Mouse (Mus musculus) left cerebral cortex, postnatal 14 days (tissue): ENCODE data around the gene Cntnap1. TPM values are rescaled to one million over a fixed set of nuclear protein-coding genes. Genes with fewer than 3 reads are reported as not detected.
A peak's percentile ranks its signal among the peaks of the same experiment; 100 is the strongest.

ENCODE experiments used
- DNase-seq, 2 experiments: peaks; one replicate each; pipeline ENCODE4 v3.0.0; 2021 to 2022; ENCODE audit warnings: low spot score in 2 of 2, mixed read lengths in 1 of 2
- intact Hi-C: fragments of 180-260 bp; cut with DNase I; formaldehyde crosslinking; loops from one replicate; pipeline ENCODE4 v1.15.1; 2025
- total RNA-seq, 2 experiments: library from RNA; stranded (reverse); gene quantifications; 2 replicates each; pipeline ENCODE4 v1.2.3; 2021

Gene Cntnap1
- total RNA-seq, 2 experiments from 2014 or later = 124 to 128 TPM

DNA sequence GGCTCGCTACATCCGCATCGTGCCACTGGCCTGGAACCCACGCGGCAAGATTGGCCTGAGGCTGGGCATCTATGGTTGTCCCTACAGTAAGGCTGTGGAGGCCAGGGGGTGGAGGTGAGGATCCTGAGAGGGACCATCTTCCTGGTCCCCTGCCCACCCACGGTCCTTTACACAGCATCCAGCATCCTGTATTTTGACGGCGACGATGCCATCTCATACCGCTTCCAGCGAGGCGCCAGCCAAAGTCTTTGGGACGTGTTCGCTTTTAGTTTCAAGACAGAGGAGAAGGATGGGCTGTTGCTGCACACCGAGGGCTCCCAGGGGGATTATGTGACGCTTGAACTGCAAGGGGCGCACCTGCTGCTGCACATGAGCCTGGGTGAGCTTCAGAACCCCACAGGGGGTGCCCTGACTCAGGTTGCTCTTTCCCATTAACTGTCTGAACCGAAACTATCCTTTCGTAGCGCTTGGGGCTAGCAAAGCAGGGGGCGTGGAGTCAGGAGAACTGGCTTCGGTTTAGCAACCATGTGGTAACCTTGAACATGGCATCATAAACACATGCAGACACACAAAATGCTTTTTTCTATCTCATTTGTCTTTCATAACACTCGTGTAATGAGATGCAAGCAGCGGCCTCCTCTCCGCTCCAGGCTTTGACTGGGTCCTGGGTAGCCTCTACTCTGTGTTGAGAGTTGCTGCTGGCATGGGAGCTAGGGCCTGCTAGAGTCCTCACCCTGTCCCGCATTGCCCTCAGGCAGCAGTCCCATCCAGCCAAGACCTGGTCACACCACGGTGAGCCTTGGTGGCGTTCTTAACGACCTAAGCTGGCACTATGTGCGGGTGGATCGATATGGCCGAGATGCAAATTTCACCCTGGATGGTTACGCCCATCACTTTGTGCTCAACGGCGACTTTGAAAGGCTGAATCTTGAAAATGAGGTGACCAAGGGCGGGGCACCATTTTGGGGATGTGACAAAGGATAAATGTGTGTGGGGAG lies 8.0 kb downstream of the Cntnap1 start:
- intact Hi-C loops = loop anchor here (10.0 kb wide), 1 partner anchor 54 kb away; no protein-coding TSS in a partner anchor
- DNase-seq = no peak

DNA sequence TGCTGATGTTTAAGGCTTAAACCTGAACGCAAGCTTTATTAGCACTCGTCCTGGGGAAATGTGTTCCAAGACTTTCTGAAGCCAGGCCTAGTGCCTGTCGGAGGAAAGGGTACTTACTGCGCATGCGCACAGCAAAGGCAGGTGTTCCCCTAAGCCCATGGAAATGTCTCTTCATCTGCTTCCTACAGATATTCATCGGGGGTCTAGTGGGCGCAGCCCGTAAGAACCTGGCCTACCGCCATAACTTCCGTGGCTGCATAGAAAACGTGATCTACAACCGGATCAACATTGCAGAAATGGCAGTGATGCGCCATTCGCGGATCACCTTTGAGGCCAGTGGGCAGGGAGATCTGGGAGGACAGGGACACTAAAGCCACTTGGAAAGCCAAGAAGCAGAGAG lies 9.0 kb downstream of the Cntnap1 start:
- intact Hi-C loops = loop anchor here (10.0 kb wide), 1 partner anchor 55 kb away; no protein-coding TSS in a partner anchor
- no peak for DNase-seq

DNA sequence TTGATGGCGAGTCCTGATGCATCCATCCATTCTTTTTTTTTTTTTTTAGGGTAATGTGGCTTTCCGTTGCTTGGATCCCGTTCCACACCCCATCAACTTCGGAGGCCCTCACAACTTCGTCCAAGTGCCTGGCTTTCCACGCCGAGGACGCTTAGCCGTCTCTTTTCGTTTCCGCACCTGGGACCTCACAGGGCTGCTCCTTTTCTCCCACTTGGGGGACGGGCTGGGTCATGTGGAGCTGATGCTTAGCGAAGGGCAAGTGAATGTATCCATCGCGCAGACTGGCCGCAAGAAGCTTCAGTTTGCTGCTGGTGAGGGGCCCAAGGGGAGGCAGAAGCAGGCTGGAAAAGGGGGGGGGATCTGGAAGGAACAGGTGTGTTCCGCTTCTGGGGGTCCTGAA lies 9.9 kb downstream of the Cntnap1 start:
- no peak for DNase-seq
- intact Hi-C loops = no loop called here

DNA sequence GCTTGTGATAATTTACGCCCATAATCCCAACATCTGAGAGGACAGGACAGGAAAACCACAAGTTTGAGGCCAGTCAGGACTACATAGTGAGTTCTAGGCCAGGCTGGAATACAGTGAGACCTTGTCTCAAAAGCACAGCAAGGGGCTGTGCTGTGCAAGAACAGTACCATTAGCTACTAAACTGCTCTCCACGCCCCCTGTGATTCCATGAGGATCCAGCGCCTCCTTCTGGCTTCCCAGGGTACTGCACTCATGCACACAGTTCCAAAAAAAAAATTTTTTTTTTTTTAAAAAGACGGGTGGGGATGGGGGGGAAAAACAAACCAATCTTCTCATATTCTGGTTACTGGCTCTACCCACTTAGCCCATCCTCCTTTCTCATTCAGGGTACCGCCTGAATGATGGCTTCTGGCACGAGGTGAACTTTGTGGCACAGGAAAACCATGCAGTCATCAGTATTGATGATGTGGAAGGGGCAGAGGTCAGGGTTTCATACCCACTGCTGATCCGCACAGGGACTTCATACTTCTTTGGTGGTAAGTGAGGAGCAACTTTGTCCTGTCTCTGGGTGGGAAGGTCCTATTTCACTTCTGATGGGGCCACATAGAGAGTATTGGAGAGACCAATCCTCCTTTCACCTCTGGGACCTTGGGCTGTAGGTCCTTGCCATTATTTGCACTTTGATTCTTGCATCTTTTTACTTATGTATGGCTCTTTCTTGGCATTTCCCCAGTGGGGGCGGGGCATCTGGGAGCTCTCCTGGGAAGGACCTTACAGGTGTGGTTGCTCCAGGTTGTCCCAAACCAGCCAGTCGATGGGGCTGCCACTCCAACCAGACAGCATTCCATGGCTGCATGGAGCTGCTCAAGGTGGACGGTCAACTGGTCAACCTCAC lies 10.8 kb downstream of the Cntnap1 start:
- intact Hi-C loops = no loop called here
- peak in 1 of 2 experiments; percentile 68 for DNase-seq

DNA sequence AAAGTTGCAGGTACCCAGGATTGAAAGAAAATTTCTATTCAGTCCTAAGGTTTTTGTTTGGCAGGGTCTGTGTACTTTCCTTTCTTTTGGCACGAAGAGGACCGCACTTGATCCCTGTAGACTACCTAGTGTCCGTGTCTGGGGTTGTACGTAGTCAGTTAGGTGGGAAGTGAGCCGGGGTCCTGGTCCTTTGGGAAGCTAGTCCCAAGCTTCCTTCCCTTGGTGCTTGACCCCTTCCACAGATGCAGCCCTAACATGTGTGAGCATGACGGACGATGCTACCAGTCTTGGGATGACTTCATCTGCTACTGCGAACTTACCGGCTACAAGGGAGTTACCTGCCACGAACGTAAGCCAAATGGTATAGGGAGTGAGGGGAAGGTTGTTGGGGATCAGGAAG lies 11.6 kb downstream of the Cntnap1 start:
- DNase-seq = no peak
- intact Hi-C loops = no loop called here

DNA sequence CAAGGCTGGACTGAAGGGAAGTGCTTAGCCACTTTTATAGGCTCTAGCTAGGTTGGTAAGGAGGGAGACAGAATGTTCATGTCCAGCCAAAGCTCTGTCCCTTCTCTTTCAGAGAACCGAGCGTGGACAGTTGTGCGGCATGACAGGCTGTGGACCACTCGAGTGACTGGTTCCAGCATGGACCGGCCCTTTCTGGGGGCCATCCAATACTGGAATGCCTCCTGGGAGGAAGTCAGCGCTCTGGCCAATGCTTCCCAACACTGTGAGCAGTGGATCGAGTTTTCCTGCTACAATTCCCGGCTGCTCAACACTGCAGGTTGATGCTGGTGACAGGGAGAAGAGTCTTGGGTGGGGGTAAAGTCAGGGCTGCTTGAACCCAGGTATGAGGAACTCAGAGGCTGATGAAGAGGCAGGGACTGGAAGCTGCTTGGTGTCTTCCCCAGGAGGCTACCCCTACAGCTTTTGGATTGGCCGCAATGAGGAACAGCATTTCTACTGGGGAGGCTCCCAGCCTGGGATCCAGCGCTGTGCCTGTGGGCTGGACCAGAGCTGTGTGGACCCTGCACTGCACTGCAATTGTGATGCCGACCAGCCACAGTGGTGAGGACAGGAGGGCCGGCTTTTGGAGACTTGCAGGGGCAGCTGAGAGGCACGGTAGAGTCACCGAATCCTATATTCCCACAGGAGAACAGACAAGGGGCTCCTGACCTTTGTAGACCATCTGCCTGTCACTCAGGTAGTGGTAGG lies 12.6 kb downstream of the Cntnap1 start:
- intact Hi-C loops = no loop called here
- no peak for DNase-seq

DNA sequence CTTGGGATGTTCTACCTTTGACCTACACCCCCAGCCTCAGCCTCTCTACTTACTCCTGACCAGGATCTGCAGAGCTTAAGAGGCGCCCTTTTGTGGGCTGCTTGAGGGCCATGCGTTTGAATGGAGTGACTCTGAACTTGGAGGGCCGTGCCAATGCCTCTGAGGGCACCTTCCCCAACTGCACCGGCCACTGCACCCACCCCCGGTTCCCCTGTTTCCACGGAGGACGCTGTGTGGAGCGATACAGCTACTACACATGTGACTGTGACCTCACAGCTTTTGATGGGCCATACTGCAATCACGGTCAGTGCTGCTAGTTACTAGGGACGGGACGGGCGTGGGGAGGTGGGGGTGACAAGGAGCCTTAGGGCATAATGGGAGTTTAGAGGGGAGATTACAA lies 14.7 kb downstream of the Cntnap1 start:
- intact Hi-C loops = no loop called here

DNA sequence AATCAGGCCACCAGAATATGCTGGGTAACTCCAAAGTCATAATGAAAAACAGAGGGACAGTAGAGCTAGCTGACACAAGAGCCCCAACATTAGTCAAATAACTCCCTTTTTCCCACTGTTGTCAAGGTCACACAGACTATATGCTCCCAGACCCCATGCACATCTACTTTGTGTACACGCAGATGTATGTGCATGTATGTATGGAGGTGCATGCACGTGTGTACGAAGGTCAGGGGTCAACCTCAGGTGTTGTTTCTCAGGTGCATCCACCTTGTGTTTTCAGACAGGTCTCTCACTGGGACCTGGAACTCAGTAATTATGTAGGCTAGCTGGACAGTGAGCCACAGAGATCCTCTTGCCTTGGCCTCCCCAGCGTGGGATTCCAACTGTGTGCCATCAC lies 15.1 kb downstream of the Cntnap1 start:
- no peak for DNase-seq
- intact Hi-C loops = no loop called here

More for the DNA sequence above, 14.7 kb downstream of the Cntnap1 start:
- DNase-seq = no peak

DNA sequence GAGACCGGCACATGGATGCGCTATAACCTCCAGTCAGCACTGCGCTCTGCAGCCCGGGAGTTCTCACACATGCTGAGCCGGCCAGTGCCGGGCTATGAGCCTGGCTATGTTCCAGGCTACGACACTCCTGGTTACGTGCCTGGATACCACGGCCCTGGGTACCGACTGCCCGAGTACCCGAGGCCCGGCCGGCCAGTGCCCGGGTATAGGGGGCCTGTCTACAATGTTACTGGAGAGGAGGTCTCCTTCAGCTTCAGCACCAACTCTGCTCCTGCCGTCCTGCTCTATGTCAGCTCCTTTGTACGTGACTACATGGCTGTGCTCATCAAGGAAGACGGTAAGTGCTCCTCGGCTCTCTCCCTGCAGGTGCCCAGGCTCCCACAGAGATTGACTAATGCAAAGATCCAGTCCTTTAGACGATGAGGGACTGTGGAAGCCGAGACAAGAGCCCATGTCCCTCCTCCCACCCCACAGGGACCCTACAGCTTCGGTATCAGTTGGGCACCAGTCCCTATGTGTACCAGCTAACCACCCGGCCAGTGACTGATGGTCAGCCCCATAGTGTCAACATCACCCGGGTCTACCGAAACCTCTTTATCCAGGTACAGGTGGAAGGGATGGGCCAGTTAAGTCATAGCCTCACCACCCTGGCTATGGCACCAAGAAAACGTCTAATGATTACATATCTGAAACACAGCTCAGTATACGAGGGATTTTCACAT lies 16.4 kb downstream of the Cntnap1 start:
- DNase-seq = no peak
- intact Hi-C loops = no loop called here

DNA sequence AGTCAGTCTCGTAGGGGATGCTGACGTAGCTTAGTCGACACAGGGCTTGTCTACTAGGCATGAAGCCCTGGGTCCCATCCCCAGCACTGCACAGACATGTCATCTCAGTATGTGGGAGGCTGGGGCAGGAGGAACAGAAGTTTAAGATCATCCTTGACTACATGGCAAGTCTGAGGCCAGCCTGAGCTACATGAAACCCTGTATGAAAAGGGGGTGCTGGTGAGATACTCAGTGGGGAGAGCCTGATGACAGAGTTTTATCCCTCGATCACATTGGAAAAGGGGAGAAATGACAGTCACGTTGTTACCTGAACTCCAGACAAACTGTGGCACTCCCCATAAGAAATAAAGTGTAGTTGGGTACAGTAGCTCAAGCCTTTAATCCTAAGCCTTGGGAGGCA lies 17.2 kb downstream of the Cntnap1 start:
- no peak for DNase-seq
- intact Hi-C loops = no loop called here

DNA sequence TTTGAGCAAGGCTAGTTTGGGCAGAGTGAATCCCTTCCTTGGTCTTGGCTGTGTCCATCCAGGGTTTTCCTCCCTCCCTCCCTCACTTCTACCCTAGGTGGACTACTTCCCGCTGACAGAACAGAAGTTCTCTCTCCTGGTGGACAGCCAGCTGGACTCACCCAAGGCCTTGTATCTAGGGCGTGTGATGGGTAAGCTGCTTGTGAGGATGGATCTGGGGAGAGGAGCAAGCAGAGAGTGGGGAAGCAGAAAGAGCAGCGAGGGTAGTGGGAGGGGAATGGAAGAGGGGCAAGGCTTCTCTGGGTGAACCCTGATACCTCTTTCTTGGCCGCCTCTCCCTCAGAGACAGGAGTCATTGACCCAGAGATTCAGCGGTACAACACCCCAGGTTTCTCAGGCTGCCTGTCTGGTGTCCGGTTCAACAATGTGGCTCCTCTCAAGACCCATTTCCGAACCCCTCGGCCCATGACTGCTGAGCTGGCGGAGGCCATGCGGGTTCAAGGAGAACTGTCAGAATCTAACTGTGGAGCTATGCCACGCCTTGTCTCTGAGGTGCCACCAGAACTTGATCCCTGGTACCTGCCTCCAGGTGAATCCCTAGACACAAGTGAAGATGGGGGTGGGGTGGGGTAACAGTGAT lies 18.0 kb downstream of the Cntnap1 start:
- no peak for DNase-seq
- intact Hi-C loops = no loop called here

DNA sequence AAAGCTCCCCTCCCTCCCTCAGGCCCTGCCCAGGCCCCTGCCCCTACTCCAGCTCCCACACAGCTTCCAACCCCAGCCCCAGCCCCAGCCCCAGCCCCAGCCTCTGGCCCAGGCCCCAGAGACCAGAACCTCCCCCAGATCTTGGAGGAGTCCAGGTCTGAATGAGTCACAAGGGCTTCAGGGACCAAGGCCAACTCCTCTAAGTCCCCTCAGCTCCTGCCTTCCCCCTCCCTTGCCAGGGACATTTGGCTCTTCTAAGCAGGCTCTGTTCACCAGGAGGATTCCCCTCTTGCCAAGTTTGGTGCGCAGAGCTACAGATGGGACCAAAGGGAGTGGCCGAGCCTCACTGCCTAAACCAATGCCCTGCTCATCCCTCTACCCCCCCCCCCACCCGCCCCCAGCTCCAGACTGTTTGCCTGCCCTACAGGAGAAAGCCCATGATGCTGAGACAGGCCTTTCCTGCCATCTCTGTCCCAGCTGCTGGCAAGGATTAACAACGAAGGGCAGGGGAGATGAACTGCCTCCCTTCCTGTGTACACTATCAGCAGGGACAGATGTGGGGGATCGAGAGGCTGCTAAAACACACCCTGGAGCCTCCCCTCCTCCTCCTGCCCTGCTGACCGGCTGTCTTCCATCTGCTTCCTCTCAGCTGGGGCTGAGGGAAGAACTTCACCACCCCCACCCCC lies 19.3 kb downstream of the Cntnap1 start:
- DNase-seq = peak in 1 of 2 experiments; percentile 50
- intact Hi-C loops = no loop called here

DNA sequence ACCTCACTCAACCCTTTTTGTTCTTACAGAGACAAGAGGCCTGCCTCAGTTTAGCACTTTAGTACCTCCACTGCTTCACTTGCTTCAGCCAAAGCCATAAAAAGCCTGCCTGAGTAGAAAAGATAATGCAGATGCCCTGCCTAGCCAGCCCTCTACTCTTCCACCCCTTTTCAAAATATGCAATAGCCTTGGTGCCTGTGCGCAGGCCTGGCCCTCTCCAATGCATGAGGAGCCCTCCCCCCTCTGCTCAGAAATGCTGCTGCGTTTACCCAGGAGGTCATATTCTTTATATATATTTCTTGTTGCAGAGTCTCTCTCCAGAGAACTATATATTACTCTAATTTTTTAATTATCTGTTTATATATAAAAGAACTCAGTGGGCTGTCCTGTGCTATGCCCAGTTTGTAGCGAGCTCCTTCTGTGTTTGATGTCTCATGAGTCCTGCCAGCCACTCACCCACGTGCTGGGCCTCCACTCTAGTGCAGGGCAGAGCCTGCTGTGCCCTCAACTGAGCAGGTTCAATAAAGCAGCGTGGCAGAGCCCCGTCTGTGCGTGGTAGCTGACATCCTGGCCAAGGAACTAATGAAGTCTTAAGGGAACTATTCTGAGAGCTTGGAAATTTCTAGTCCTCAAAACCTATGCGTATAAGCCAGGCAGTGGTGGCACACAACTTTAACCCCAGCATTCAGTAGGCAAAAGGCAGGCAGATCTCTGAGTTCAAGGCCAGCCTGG lies 20.0 kb downstream of the Cntnap1 start:
- no peak for DNase-seq
- intact Hi-C loops = no loop called here

DNA sequence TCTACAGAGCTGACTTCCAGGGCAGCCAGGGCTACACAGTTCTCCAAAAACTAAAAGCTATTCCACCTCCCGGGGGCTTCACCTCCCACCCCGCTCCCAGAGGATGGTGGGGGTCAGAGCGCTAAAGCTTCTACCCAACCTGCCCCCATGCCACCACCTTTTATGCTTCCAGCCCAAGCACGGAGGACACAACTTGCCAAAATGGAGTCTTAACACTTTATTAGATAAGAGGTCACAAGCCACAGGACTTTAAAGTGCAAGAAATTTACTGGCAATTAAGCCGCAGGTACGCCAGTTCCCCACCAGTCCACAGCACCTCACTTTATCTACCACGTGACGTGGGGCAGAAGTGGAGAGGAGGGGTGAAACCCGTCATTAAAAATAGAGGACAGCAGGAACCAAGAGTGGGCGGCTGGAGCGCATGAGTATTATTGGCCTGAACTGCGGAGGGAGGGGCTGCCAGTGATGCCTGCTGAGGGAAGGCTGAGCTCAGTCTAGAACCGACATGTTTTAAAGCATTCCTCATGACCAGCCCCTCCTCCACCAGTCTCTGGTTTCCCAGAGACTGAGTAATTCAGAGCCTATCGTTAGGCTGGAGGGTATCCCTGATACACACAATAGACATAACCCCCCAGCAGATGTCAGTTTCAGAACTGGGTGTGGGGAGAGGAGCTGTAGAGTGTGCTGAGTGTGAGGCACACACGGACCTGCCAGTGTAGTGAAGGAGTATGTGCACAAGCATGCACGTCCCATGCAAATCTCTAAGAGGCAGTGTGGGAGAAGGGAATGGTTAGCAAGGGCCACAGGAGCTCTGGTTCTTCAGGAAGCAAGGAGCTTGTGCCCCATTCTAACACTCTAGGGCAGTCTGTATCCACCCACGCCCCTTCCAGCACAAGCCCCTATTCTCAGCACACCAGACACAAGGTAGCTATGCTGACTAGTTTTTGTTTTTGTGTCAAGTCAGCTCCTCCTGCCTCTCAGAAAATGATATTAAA lies 20.9 kb downstream of the Cntnap1 start:
- no peak for DNase-seq
- intact Hi-C loops = no loop called here

DNA sequence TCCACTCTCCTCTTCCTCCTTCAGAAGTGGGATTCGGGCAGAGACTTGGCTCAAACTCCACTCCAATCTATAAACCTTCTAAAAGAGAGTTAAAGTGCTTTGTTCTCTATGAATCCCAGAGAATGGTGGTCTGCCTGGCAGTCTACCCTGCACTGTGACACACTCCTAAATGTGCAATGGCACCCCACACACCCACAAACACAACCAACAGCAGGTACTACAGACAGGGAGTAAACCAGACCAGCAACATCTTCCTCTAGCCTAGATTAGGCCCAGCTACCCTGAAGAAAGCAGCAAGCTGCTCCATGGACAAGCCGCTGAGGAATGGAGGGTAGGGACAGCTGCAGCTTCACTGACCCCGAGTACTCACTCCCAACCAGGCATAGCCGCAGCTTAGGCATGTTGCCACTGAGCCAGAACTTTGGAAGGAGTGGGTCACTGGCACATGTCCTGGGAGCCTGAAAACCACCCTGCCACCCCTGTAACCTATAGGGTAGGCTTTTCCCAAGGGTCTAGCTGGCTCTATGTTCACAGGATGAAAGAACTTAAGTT lies 21.7 kb downstream of the Cntnap1 start:
- intact Hi-C loops = no loop called here
- DNase-seq = no peak

DNA sequence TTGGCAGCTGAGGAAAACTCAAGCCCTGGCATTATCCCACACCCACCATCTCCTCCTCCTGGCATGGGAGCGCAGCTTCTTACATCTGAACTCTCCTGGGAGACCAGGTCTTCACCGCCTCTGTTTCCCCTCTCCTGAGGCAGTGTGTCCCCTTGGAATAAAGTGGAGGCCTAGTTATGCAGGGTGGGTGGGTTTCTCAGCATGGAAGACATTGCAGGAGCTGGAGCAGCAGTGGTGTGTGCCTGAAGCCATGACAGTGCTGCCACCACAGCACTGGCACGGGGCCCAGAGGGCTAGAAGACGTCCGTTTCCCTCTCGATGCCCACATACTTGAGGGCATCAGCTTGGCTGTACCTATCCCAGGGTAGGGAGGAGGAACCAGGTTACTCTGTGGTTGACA lies 22.3 kb downstream of the Cntnap1 start:
- no peak for DNase-seq
- intact Hi-C loops = no loop called here
